Mouse (Mus musculus) embryo, embryonic 10 days (tissue): ENCODE data around the gene Gm7030.
"Not testable (repeated sequence)": the region's sequence is repeated elsewhere in the genome, so short reads cannot be mapped to it uniquely, and the experiment has no call there.

ENCODE experiments used
- DNase-seq: peaks from one replicate; pipeline ENCODE4 v3.0.0-alpha.2; 2015; ENCODE audit warnings: low spot score

Gene Gm7030

DNA sequence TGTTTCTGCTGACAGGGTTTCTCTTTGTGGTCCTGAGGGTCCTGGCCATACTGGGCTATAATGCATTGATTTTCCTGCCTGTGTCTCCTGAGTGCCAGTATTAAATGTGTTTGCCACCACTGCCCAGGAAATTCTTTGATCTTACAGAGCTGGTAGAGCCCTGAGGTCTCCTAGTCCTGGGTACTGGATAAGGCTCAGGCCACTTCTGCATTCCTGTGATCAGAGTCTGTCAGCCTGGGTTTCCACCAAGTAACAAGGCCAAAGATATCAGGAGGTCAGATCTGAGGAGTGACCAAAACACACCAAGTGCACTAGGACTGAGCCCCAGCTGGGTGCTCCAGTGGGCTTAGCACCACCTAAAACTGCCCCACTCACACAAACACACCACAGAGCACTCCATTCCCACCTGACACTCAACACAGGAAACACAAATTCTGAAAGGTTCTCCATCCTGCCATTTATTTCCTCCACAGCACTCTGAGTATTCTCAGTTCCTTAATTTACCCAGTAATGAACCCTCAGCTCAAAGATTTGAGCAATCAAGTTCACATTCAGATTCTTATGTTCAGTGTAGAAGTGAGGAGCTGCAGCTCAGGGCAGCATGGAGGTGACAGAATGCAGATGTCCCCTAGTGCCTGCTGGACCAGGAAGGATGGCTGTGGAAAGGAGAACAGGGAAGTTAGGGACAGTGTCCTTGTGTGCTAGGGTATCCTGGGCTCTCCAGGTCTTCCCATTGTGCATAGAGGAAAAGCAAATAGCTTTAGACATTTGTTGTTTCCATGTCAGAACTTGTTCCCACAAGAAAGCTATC, 6.4 kb upstream of the Gm7030 start:
- not testable (repeated sequence) for DNase-seq

DNA sequence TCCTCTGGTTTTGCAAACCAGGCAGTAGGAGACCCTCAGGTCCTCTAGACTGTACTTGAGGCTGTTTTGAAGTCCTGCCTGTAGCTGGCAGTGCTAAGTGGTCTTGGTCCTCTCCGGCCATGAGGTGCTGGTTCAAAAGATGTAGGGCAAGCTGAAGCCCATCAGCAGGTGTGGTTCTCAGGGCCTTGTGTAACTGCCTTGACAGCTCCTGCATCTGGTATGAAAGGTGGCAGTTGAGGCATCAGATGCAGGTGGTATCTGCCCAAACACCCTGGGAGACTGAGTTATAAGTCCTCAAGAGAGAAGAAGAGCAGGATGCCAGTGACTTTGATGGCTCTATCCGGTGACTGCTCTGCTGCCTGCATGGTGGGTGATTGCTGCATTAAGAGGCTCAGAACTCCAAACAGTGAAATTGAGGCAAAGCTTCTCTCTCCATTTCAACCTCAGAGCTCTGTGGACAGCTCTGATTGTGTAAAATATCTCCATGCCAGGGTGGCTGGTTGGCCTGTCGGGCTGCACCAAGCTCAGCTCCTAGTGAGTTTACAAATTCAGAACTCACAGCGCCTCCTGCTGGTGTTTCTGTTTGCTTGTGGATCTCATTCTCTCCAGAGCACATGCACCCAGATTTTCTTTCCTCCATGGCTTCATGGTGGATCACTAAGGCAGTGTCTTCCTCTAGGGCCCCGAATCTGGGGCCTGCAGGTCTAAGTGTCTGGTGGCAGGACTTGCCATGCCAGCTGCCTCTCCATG, 2.5 kb upstream of the Gm7030 start:
- no peak for DNase-seq

DNA sequence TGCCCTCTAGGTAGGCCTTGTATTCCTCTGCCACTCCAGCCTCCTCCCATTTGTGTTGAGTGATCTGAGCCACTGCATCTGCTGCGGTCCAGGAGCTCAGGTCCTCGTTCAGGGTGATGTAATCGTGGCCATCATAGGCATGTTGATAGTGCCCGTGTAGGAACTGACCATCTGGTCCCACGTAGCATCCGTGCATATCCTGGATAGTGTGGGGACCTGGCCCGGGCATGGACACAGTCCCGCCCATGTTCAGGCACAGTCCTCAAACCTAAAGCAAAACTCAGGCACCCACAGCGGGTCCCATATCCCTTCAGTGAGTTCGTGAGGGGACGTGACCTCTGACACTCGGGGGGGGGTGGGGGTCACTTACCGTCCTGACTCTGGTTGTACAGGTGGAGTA, 700 bp downstream of the Gm7030 start:
- not testable (repeated sequence) for DNase-seq

DNA sequence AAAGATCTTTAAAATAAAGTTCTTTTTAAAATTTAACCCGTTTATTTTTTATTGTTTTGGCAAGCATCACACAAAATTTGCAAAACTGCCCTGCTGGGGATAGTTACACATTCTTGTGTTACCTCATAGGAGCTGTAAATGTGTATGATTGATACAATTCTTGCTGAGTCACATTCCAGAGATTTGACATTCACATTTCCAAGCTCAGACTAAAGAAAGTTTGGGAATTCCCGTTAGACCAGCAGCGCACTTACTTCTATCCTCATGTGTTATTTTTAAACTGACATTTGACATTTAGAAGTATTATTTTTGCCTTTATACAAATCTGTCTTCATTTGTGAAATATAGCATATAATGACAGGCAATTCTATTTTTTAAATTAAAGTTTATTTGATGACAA, 5.1 kb downstream of the Gm7030 start:
- DNase-seq: not testable (repeated sequence)

DNA sequence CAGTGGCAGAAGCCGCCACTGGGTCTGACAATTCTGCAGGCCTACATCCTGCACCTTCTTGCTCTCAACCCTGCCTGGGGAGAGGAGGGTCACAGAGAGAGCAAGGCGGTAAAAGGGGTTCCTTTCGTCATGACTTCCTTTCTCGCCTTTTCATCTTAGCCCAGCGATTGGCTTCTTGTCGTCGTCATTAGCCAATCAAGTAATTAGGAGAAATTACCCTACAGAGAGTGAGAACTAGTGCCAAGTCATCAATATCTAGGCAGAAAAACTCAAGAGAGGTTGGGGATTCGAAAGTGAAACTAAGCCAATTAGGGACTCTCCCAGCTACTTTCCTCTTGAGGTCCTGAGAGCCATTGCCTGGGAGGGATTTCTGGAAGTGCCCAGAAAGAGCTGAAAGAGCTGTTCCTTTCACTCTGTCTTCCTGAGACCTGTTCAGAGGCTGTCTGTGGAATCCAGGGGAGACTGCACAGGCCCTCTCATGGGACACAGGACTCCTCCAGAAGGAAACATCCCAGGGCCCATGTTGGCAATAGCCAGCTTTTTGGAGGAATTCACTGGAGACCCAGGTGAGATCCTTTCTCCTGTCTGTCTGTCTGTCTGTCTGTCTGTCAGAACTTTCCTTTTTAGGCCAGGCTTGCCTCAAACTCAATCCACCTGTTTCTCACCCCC, 7.7 kb downstream of the Gm7030 start, which contains the start of gene Gm19684:
TSS of gene Gm19684 (plus strand) at position 327 of the 669 bp plus-strand sequence.
- DNase-seq: peak; percentile 28

DNA sequence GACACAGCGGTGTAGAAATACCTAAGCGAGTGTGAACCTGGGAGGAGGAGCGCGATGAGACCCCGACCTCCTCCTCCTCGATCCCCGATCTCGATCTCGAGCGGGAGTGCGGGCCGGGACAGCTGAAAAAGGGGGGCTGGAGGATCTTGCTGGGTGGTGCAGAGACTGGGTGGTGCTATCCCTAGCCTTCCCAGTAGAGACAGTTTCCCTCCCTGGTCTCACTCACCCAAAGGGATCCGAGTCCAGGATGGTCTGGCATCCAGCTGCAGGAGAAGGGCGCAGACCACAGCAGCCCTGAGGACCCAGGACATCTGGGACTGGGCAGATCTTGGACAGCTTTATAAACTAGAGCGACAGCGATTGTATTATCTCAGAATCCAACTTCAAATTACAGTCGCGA, 8.4 kb downstream of the Gm7030 start:
- not testable (repeated sequence) for DNase-seq

DNA sequence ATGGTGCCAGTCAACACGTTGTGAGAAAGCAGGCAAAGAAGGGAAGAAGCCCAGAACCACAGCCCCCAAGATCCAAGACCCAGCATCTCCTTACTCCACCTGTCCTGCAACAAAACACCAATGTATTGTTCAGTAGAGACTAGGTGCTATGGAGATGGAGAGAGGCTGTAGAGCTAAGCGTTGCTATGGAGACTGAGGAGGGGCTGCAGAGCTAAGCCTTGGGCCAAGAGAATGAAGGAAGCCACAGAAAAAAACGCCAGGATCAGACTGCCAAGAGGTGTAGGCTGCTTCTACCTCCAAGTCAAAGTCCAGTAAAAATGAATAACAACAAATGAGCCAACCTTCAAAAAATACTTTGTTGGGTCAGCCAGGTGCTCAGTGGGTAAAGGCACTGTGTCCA, 12.7 kb downstream of the Gm7030 start:
- not testable (repeated sequence) for DNase-seq

DNA sequence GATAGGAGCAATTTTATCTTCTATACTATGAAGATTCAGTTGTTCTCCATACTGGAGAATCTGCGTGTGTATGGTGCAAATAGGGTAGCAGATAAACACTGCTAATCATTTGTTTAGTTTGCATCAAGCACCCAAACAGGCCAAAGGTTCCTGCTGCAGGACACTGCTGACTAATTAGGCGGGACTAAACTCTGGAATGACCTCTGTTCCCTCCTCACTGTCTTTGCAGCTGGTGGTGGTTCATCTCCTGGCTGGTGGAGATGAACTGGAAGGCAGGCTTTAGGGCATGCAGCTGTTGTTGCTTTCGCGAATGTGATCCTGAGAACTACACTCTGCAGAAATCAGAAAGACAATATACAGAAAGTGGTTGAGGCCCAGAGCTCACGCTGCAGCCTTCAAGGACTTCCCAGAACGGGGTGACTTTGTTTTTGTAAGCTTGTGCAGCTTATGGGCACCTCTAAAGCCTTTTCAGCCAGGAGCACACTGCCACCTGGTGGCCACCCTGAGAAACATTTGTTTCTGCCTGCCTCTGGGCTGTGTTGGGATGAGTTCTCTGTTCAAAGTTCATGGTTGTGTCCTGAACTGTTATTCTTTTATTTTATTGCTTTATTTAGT, 15.1 kb downstream of the Gm7030 start:
- peak; percentile 53 for DNase-seq

DNA sequence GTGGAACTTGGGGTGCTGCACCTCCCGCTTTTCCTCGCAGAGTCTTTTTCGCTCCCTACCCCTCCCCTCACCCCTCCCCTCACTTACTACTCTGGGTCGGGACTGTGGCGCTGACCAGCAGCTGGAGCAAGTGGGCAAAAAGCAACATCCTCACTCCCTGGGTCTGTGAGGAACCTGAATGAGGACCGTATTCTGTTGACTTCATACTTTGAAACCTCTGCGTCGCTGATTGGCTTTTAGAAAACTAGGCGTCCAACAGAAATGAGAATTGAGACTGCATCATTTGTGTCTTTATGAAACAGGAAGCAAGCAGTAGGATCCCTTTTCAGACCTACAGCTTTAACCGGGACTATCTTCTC, 17.7 kb downstream of the Gm7030 start:
- peak; percentile 17 for DNase-seq

DNA sequence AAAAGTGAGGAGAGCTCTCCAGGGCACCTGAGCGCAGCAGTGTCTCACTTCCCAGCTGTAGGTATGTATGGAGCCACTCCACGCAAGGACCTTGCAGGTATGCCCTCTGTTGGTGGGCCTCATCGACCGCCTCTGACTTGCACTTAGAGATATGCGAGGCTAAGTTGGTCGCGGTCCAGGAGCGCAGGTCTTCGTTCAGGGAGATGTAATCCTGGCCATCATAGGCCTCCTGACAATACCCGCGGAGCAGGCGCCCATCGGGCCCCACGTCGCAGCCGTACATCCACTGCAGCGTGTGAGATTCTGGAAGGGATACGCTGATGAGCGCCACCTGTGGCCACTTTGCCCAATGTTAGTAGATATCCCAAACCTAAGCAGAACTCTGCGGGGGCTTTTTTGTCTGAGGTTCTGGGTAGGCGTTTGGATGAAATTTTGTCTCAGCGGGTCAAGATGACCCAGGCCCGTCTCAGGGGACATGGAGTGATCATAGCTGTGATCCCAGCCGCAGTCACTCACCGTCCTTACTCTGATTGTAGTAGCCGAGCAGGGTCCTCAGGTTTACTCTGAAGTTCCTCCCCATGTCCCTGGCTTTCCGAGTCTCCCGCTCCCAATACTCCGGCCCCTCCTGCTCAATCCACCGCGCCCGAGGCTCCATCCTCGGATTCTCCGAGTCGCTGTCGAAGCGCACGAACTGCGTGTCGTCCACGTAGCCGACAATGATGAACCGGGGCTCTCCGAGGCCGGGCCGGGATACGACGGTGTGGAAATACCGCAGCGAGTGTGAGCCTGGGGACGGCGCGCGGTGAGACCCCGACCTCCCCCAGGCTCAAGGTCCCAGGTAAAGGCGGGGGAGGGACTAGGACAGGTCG, 18.4 kb downstream of the Gm7030 start:
- peak; percentile 12 for DNase-seq

DNA sequence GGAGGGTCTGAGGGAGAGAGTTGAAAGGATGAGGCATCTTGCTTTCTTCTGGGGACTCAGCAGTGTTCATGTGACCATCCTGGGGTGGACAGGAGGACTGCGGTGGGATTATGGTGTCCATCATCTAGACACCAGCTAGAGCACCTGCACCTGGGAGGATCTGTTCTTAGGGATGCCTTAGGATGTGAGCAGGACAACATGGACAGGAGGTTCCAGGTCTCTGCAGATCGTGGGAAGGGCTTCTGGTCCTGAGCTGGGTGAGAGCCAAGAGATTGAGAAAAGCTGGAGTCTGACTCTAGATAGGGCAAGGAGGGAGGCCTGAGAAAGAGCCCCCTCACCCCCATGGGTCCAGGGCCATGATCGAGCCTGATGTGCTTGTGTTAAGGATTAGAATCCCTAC, 19.1 kb downstream of the Gm7030 start:
- DNase-seq: not testable (repeated sequence)

DNA sequence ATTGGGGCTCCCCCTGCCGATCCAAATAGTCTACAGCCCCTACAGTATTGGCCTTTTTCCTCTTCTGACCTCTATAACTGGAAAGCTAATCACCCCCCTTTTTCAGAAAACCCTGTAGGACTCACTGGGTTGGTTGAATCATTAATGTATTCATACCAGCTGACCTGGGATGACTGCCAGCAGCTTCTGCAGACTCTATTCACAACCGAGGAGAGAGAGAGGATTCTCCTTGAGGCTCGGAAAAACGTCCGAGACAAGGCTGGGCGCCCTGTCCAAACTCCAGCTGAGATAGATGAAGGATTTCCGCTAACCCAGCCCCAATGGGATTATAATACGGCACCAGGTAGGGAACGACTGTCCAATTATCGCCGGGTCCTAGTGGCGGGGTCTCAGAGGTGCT, 27.1 kb downstream of the Gm7030 start:
- DNase-seq: not testable (repeated sequence)

DNA sequence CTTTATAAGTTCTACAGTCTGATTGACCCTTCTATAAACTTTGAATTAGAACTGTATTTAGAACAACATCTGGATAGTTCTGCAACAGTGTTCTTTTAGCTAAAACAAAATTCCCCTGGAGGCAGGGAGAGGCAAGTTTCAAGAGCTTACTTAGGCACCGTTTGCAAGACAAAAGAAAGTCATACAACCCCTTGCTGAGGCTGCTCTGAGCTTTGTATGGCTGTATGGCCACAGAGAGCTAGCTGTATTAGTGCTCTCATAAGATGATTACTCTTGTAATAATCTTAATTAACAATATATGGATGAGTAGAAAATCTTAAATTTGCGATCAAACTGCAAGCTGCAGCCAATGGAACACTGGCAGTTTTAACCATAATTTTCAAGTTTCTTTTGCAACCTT, 29.6 kb downstream of the Gm7030 start:
- not testable (repeated sequence) for DNase-seq

DNA sequence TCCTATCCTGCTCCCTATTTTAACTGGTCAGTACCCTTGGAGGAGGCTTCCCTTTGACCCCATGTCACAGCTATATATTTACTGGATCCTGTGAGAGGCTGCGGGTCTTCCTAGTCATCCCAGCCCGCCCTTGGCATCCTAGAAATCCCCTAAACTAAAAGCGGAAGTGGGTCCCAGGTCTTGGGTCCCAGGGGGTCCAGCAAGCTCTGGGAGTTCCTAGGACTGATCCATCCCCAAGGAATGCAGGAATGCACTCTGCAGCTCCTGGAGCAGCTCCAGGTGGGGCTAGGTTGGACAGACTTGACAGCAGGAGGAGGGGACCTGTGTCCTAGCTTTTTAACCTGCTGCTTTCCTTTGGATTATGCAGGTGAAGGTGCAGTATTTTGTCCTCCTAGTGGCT, 35.3 kb downstream of the Gm7030 start:
- no peak for DNase-seq

DNA sequence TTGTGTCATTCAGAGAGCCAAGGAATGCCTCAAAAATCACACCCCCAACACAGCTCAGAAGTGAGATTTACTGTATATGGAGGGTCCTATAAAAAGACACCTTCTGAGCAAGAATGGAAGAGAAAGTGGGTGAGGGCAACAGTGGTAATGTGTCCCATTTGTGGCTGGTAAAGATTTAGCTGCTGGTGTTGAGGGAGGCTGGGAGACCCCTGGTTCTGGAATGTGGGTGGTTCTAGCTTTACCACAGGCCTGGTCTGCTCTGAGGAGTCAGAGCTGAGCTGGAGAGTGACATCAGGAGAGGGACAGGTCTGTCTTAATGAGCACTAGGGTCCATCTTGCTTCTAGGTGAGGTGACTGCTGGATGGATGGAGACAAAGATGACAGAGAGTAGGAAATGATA, 36.7 kb downstream of the Gm7030 start:
- not testable (repeated sequence) for DNase-seq

DNA sequence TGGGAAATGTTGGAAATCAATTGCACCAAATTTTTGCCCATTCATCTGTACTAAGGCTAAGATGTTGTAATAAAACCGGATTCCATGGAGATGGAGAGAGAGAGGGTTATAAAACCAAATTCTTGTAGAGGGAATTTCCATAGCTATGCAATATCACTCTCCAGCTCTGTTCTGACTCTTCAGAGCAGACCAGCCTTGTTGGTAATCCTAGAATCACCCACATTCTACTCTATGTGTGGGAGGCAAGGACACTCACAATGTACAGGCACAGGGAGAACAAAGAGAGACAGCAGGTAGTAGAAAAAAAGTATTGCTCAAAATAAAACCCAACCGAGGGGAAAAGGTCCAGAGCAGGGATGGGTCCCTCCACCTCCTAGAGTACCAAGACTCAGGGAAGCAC, 37.3 kb downstream of the Gm7030 start:
- not testable (repeated sequence) for DNase-seq

DNA sequence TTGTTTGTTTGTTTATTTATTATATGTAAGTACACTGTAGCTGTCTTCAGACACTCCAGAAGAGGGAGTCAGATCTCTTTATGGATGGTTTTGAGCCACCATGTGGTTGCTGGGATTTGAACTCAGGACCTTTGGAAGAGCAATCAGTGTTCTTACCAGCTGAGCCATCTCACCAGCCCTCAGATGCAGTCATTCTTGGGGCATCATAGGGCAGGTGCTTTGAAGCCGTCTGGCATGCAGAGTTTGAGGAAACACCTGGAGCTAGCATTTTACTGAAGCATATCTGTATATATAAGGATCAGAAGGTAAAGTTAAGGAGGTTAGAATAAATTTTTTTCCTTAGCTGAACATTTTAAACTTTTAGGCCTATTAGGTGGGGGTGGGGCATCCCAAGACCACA, 43.2 kb downstream of the Gm7030 start:
- DNase-seq: not testable (repeated sequence)

DNA sequence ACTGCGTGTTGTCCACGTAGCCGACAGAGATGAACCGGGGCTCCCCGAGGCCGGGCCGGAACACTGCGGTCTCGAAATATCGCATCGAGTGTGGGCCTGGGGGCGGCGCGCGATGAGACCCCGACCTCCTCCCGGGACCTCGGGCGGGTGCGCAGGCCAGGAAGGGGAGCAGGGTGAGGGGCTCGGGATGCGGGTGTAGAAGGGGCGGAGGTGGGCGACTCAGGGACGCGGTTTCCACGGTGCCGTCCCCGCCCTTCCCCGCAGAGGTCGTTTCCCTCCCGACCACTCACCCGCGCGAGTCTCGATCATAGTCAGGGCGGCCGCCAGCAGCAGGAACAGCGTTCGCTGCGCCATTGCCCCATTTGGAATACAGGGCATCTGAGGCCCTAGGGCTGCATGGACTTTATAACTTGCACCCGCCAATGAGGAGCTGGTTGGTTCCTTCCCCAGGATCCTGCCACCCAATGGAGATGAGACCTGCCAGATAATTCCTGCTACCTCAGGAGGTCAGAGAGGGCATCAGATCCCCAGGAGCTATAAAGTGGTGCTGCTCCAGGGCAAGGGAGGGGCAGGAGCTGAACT, 45.3 kb downstream of the Gm7030 start:
- peak; percentile 21 for DNase-seq

DNA sequence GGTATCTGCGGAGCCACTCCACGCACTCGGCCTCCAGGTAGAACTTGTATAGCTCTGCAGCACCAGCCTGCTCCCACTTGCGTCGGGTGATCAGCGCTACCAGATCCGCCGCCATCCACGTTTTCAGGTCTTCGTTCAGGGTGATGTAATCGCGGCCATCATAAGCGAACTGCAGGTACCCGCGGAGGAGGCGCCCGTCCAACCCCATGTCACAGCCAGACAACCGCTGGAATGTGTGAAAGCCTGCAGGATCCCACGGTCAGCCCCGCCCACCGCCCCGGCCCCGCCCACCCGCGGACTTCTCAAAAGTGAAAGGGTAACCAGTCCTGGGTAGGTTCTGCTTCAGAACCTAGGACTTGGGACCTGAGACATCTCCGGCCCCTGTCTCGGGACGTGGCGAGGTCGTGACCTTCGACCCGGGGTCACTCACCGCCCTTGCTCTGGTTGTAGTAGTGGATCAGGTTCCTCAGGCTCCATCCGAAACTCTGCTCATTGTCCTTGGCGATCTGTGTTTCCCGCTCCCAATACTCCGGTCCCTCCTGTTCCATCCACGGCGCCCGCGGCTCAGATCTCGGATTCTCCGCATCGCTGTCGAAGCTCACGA, 45.9 kb downstream of the Gm7030 start:
- peak; percentile 73 for DNase-seq

DNA sequence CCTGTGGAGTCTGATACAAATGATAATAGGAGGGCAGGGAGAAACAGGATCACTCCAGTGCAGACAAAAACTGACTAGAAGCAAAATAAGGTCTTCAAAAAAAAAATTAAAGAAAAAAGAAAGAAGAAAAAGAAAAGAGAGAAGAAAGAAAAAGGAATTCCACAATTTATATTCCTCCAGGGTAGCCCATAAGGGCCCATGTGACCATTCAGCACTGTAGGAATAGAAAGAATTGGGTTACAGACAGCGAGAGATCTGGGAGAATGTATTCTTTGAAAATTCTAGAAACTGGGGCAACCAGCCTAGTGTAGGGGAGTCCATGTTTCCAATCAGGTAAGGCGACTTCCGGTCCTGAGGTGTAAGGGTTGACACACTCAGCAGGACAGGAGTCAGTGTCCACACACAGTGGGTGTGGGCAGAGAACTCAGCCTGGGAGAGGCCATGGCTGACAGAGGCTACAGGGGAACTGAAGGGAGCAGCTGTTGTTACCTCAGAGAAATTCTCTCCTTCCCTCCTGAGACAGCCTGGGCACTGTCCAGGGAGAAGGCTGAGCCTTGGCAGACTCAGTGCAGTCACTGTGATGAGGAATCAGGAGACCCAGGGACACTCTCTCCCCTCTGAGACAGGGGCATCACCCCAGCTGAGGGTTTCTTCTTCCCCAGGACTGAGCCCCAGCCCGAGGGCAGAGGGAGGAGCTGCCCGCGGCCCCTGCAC, 46.5 kb downstream of the Gm7030 start:
- not testable (repeated sequence) for DNase-seq
